Mouse (Mus musculus) liver, adult 2 months (tissue): ENCODE measurements around the gene Ttc23l.
"Not testable (repeated sequence)": the region's sequence is repeated elsewhere in the genome, so short reads cannot be mapped to it uniquely, and the experiment has no call there.

Experiments
- CTCF ChIP-seq: fragments of 200-500 bp; IDR thresholded peaks from 2 replicates; pipeline ENCODE4 v1.5.1; 2011; ENCODE audit warnings: low read depth, low read length, control low read depth
- POLR2A ChIP-seq: fragments of 200-500 bp; IDR thresholded peaks from 2 replicates; pipeline ENCODE4 v1.6.1; 2011; ENCODE audit warnings: low read length, control low read depth; ENCODE audit not compliant: insufficient read depth; ENCODE audit errors: extremely low read depth

GRCm38 (mm10) chr15:10533361-10533760 is 25.1 kb downstream of the Ttc23l start:
- not testable (repeated sequence) for TF ChIP-seq CTCF, POLR2A
